Mouse (Mus musculus) kidney, postnatal 0 days (tissue): ENCODE measurements around the gene Il1f10. TPM values are rescaled to one million over a fixed set of nuclear protein-coding genes. Genes with fewer than 3 reads are reported as not detected.

Source experiments
- ATAC-seq: fragments of 200-750 bp; cut with Nextera tagmentation; replicated peaks from 2 replicates; pipeline ENCODE4 v1.8.0; 2017; ENCODE audit warnings: low read depth, moderate number of reproducible peaks, moderate TSS enrichment, moderate library complexity; ENCODE audit not compliant: low FRiP score
- DNase-seq: peaks from one replicate; pipeline ENCODE4 v3.0.0-alpha.2; 2016; ENCODE audit warnings: low spot score
- H3K27ac ChIP-seq: fragments of 300-500 bp; sonication (generic); 2 replicates; pipeline ENCODE4 v1.5.1; 2014; ENCODE audit warnings: mild to moderate bottlenecking
- H3K27me3 ChIP-seq: fragments of 300-500 bp; sonication (generic); 2 replicates; pipeline ENCODE4 v1.6.1; 2014; ENCODE audit warnings: low read length, mixed read lengths; ENCODE audit not compliant: insufficient read depth
- H3K36me3 ChIP-seq: fragments of 300-500 bp; sonication (generic); 2 replicates; pipeline ENCODE4 v1.6.1; 2014; ENCODE audit warnings: low read length, mixed read lengths; ENCODE audit not compliant: insufficient read depth
- H3K4me1 ChIP-seq: fragments of 300-500 bp; sonication (generic); replicated peaks from 2 replicates; pipeline ENCODE4 v1.6.1; 2014; ENCODE audit warnings: antibody characterized with exemption, low read length, mixed read lengths; ENCODE audit not compliant: insufficient read depth
- H3K4me2 ChIP-seq: fragments of 300-500 bp; sonication (generic); 2 replicates; pipeline ENCODE4 v1.6.1; 2014; ENCODE audit warnings: mild to moderate bottlenecking, low read length, moderate library complexity, mixed read lengths
- H3K4me3 ChIP-seq: fragments of 300-500 bp; sonication (generic); replicated peaks from 2 replicates; pipeline ENCODE4 v1.5.1; 2014; ENCODE audit warnings: low read depth, low read length
- H3K9ac ChIP-seq: fragments of 300-500 bp; sonication (generic); 2 replicates; pipeline ENCODE4 v1.6.1; 2014; ENCODE audit warnings: low read depth, low read length
- H3K9me3 ChIP-seq: fragments of 300-500 bp; sonication (generic); replicated peaks from 2 replicates; pipeline ENCODE4 v1.6.1; 2016; ENCODE audit warnings: low read length, inconsistent platforms, mixed read lengths
- CTCF ChIP-seq: IDR thresholded peaks from 2 replicates; pipeline ENCODE4 v1.5.1; 2016; ENCODE audit warnings: antibody characterized with exemption, low read depth, mild to moderate bottlenecking, moderate library complexity
- WGBS: fragments of 180-500 bp; shearing (Covaris S2); extraction: QIAGEN DNeasy Blood & Tissue Kit; methylation state at CpG from one replicate; pipeline ENCODE4 v1.1.7; 2014; 5-methylcytosine and 5-hydroxymethylcytosine counted together
- polyA plus RNA-seq: library from polyadenylated mRNA; unstranded; fragments of >200 nt; fragmentation: Nextera tagmentation; extraction: Ambion mirVana; gene quantifications from 2 replicates; pipeline ENCODE4 v1.2.1, GENCODE M21; 2015

Gene Il1f10
- polyA plus RNA-seq = not detected in 2 replicates

DNA sequence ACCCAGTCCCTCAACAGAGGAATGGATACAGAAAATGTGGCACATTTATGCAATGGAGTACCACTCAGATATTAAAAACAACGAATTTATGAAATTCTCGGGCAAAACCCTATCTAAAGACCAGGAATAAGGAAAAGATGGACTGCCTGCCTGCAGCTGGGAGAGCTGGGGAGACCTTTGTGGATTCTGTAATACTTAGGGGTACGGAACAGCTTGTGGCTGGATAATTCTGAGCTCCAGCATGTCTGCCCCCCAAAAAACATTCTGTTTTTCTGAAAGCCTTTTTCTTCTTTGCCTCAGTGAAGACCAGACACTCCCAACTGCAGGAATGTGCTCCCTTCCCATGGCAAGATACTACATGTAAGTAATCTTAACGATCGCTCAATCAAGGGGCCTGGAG is at the start of gene Il1f10:
Il1f10 (plus strand) TSS at position 301 of the 400 bp plus-strand sequence.
- H3K4me3 ChIP-seq = no peak within 1 kb of the TSS
- no peak within 1 kb of the TSS for H3K4me2 ChIP-seq
- no peak for TF ChIP-seq CTCF
- no peaks in the 10 kb centered on the region for H3K4me1 ChIP-seq
- WGBS = 79% methylated on average over 5 of the region's 5 CpGs
- no peak for DNase-seq
- no peak within 1 kb of the TSS for H3K27ac ChIP-seq
- H3K27me3 ChIP-seq = no peaks in the 10 kb centered on the region
- ATAC-seq = no peak
- H3K9ac ChIP-seq = no peak within 1 kb of the TSS
- no peaks in the 10 kb centered on the region for H3K36me3 ChIP-seq
- H3K9me3 ChIP-seq = no peaks in the 10 kb centered on the region

DNA sequence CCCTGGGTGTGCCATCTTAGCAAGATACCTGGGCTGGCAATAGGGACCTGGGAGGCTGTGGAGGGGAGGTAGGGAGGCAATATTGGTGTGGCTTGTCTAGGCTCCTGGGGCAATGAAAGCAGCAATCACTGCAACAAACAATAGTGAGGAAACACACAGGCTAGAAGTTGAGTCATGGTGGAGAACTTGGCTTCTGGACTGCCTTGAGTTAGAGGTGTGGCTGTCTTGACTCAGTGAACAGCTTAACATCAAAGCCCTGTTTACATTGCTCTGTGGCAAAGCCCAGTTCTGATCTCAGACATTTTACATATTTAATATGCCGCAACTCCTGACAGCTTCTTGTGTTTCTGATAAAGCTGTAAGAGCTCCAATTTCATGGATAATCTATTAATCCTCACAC is 23.5 kb upstream of the Il1f10 start:
- Histone ChIP-seq H3K4me1 (no peaks in the 10 kb centered on the region), H3K27ac (no peak overlapping the region), H3K9ac (no peak overlapping the region), H3K36me3 (no peaks in the 10 kb centered on the region), H3K27me3 (no peaks in the 10 kb centered on the region), H3K9me3 (no peaks in the 10 kb centered on the region), H3K4me3 (no peak overlapping the region), H3K4me2 (no peak overlapping the region)
- DNase-seq (no peak), ATAC-seq (no peak)
- no peak for TF ChIP-seq CTCF
- WGBS = 92% methylated on average over 1 of the region's 1 CpGs

DNA sequence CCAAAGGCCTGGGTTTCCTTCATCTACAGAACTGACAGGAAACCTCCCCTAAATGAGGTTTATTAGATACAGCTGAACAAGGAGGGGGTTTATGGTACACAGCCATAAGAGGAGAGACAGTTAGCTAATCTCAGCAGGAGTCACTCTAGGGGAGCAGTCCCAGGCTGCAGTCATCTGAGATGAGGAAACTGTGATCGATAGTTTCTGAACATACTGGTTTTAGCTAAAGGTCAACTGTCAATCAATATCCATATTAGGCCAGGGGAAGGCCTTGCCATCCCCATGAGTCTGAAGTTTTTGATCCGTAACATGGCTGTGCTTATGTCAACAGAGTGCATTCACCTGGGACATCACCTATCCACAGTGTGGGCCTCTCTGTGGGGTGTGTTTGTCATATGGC is 17.4 kb upstream of the Il1f10 start:
- no peak for TF ChIP-seq CTCF
- Histone ChIP-seq H3K36me3 (no peaks in the 10 kb centered on the region), H3K4me3 (no peak overlapping the region), H3K27me3 (no peaks in the 10 kb centered on the region), H3K27ac (no peak overlapping the region), H3K4me2 (no peak overlapping the region), H3K4me1 (no peaks in the 10 kb centered on the region), H3K9me3 (no peaks in the 10 kb centered on the region), H3K9ac (no peak overlapping the region)
- DNase-seq (no peak), ATAC-seq (no peak)
- WGBS = 88% methylated on average over 2 of the region's 2 CpGs

DNA sequence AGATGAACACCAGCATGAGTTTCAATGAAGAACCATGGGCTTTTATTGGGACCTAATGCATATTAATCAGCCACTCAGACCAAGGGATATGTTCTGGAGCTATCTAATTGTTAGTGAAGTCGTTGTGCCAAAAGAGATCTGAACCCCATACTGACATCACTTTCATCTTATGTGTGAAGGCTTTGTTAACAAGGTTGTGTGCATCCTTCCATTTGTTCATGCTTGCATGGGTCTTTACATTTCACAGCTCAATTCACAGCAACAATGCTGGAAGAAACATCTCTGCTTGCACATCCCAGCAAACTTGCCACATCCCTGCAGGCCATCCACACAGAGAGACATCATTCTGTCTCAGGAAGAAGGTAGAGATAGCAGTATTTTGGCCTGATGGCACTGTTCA is 15.8 kb upstream of the Il1f10 start:
- H3K9me3 ChIP-seq = no peaks in the 10 kb centered on the region
- no peak for TF ChIP-seq CTCF
- H3K4me1 ChIP-seq = no peaks in the 10 kb centered on the region
- ATAC-seq (no peak), DNase-seq (no peak)
- H3K27me3 ChIP-seq = no peaks in the 10 kb centered on the region
- no peak overlapping the region for H3K4me2 ChIP-seq
- H3K36me3 ChIP-seq = no peaks in the 10 kb centered on the region
- no peak overlapping the region for H3K27ac ChIP-seq
- no peak overlapping the region for H3K9ac ChIP-seq
- WGBS = 52% methylated on average over 1 of the region's 1 CpGs
- H3K4me3 ChIP-seq = no peak overlapping the region

- no peak within 1 kb of the TSS for H3K4me2 ChIP-seq
- no peaks in the 10 kb centered on the region for H3K36me3 ChIP-seq
- DNase-seq (no peak), ATAC-seq (no peak)
- TF ChIP-seq CTCF = no peak
- no peak within 1 kb of the TSS for H3K4me3 ChIP-seq
- H3K27me3 ChIP-seq = no peaks in the 10 kb centered on the region
- no peaks in the 10 kb centered on the region for H3K4me1 ChIP-seq
- no peaks in the 10 kb centered on the region for H3K9me3 ChIP-seq
- no peak within 1 kb of the TSS for H3K27ac ChIP-seq
- H3K9ac ChIP-seq = no peak within 1 kb of the TSS
Measured at GRCm38 (mm10) chr2:24276654-24277053, 14.3 kb upstream of the Il1f10 start, which contains the start of gene Il1f5. Il1f5 (plus strand) TSS chr2:24276954.

DNA sequence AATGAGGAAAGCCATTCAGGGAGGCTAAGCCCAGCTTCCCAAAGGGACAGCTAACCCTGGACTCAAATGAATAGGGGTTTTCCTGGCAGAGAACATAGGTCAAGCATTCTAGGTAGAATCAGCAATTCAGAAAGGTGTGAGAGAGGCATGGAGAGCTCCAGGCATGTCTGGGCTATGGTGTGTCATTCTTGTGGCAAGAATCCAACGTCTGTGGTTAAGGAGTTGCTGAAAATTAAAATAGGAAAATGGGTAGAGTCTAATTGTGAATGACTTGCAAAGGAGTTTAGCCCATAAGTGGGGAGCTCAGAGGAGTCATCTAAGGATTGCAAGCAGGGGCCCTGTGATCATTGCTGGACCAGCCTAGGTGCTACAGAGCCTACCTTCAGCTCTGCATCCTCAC is 3.6 kb downstream of the Il1f10 start:
- DNase-seq (no peak), ATAC-seq (no peak)
- no peak overlapping the region for H3K4me3 ChIP-seq
- H3K36me3 ChIP-seq = no peaks in the 10 kb centered on the region
- no peak for TF ChIP-seq CTCF
- no peak overlapping the region for H3K4me2 ChIP-seq
- H3K4me1 ChIP-seq = no peaks in the 10 kb centered on the region
- H3K9me3 ChIP-seq = no peaks in the 10 kb centered on the region
- H3K9ac ChIP-seq = no peak overlapping the region
- no peak overlapping the region for H3K27ac ChIP-seq
- 46% methylated on average over 1 of the region's 1 CpGs for WGBS
- H3K27me3 ChIP-seq = no peaks in the 10 kb centered on the region

GRCm38 (mm10) chr2:24296837-24297236 is 5.8 kb downstream of the Il1f10 start:
- peak; percentile 77 for DNase-seq
- TF ChIP-seq CTCF = peak; percentile 92
- Histone ChIP-seq H3K36me3 (no peaks in the 10 kb centered on the region), H3K27ac (no peak overlapping the region), H3K27me3 (no peaks in the 10 kb centered on the region), H3K4me3 (no peak overlapping the region), H3K9ac (no peak overlapping the region), H3K4me1 (no peaks in the 10 kb centered on the region), H3K9me3 (no peaks in the 10 kb centered on the region), H3K4me2 (no peak overlapping the region)
- ATAC-seq = no peak
- 0% methylated on average over 3 of the region's 3 CpGs for WGBS
